Mouse (Mus musculus): Measurements from ENCODE around the gene Soat2. TPM values are rescaled to one million over a fixed set of nuclear protein-coding genes. Genes with fewer than 3 reads are reported as not detected.

Gene Soat2
- total and polyA plus RNA-seq, 3 experiments: 0.28 to 10.4 (median 0.56) TPM

DNA sequence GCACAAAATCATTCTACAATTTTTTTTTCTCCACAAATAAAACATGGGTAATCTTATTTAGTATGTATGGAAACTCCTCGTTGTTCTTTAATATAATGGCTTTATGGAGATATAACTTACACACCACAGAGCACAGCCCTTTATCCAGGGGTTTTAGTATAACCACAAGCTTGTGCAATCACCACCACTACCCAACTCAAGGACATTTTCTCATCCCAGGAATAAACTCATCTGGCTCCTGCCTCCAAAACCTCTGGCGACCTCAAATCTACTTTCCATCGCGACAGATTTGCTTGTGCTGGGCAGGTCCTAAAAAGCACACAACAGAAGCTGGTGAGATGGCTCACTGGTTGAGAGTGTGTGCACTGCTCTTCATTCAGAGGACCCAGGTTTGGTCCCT is 43.3 kb downstream of the Soat2 start:
- DNase-seq (ENCODE audit: extremely low read depth): no peak
- Histone ChIP-seq H3K4me2 (ENCODE audit: insufficient read depth, low read depth, poor library complexity, severe bottlenecking) (no peak overlapping the region), H3K79me2 (replicated peaks; ENCODE audit: control insufficient read depth, extremely low read depth, insufficient read depth, poor library complexity, severe bottlenecking) (no peaks in the 10 kb centered on the region), H3K27ac (ENCODE audit: insufficient read depth, low read depth) (no peak overlapping the region), H3K9ac (ENCODE audit: insufficient read depth, low read depth) (no peak overlapping the region), H3K36me3 (replicated peaks in 1 of 2; ENCODE audit: control insufficient read depth in 1 of 2, insufficient read depth in 1 of 2, low read length in 1 of 2) (no peaks in the 10 kb centered on the region), H3K27me3 (replicated peaks) (peaks cover 2% of the 10 kb centered on the region), H3K4me1 (ENCODE audit: control insufficient read depth in 1 of 2, insufficient read depth in 2 of 2) (peaks cover 13 to 54% of the 10 kb centered on the region in 2 experiments), H3K4me3 (replicated peaks in 1 of 3; ENCODE audit: low read depth in 2 of 3, low read length in 2 of 3, poor library complexity in 1 of 3) (no peak overlapping the region), H3K9me3 (replicated peaks; ENCODE audit: low read length) (no peaks in the 10 kb centered on the region)
- in situ Hi-C loops (cut with MboI; ENCODE audit: low pct_ligation_motif_present, low pct_unique_long_range_greater_than_20kb, low sequenced_read_pairs): no loop called here
- dilution Hi-C loops (cut with MboI; ENCODE audit: extremely low pct_ligation_motif_present, extremely low pct_unique_long_range_greater_than_20kb, low sequenced_read_pairs): no loop called here
- TF ChIP-seq GABPA (IDR thresholded peaks at IDR 0.05; ENCODE audit: insufficient replicate concordance, low read depth, low read length) (no peak), RCOR1 (conservative IDR thresholded peaks at IDR 0.05; ENCODE audit: low read depth, low read length) (no peak), ELF1 (IDR thresholded peaks at IDR 0.05; ENCODE audit: low read depth, low read length) (no peak), IRF4 (IDR thresholded peaks at IDR 0.05; ENCODE audit: low read depth, low read length) (no peak), NRF1 (IDR thresholded peaks at IDR 0.05; ENCODE audit: low read depth, low read length) (no peak), USF1 (IDR thresholded peaks at IDR 0.05; ENCODE audit: low read depth, low read length) (no peak), MAFK (IDR thresholded peaks at IDR 0.05; ENCODE audit: insufficient replicate concordance, low read length) (no peak), JUN (IDR thresholded peaks at IDR 0.05; ENCODE audit: insufficient read depth, low read depth, low read length) (no peak), CHD2 (IDR thresholded peaks at IDR 0.05; ENCODE audit: low read length) (no peak), EP300 (IDR thresholded peaks at IDR 0.05; ENCODE audit: low read length) (no peak), MXI1 (IDR thresholded peaks at IDR 0.05; ENCODE audit: low read depth, low read length) (no peak), UBTF (IDR thresholded peaks at IDR 0.05; ENCODE audit: low read depth, low read length) (no peak)

DNA sequence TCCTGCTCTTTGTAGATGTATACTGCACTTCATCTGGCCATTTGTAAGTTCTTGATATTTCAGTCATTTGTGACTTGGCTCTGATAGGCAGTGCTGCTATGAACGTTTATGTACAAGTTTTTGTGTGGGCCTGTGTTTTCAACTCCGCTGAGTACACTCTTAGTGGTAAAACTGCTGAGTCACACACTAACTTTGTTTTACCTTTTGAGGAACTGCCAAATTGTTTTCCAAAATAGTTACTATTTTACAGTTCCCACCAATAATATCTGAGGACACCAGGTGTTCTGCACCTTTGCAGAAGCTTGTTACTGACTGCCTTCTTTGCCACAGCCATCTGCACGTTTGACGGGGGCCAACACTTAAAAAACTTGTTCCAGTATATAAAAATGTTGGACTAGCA is 44.1 kb downstream of the Soat2 start:
- dilution Hi-C loops (cut with MboI; ENCODE audit: extremely low pct_ligation_motif_present, extremely low pct_unique_long_range_greater_than_20kb, low sequenced_read_pairs) (no loop called here), in situ Hi-C loops (cut with MboI; ENCODE audit: low pct_ligation_motif_present, low pct_unique_long_range_greater_than_20kb, low sequenced_read_pairs) (no loop called here)
- DNase-seq (ENCODE audit: extremely low read depth): no peak
- H3K4me1 ChIP-seq (ENCODE audit: control insufficient read depth in 1 of 2, insufficient read depth in 2 of 2): peaks cover 9 to 46% of the 10 kb centered on the region in 2 experiments
- no peak for TF ChIP-seq BHLHE40 (IDR thresholded peaks at IDR 0.05; ENCODE audit: low read depth, low read length)
- TF ChIP-seq MAFK (IDR thresholded peaks at IDR 0.05; ENCODE audit: insufficient replicate concordance, low read length): peak; percentile 69; the same call in 1 of the 2 replicates
- no peak for TF ChIP-seq POLR2AphosphoS2 (IDR thresholded peaks at IDR 0.05; ENCODE audit: low read depth, low read length)
- no peak for TF ChIP-seq CHD2 (IDR thresholded peaks at IDR 0.05; ENCODE audit: low read length)
- TF ChIP-seq GABPA (IDR thresholded peaks at IDR 0.05; ENCODE audit: insufficient replicate concordance, low read depth, low read length): no peak
- no peak for TF ChIP-seq KAT2A (IDR thresholded peaks at IDR 0.05; ENCODE audit: insufficient replicate concordance, low read length)
- H3K9me3 ChIP-seq (replicated peaks; ENCODE audit: low read length): no peaks in the 10 kb centered on the region
- H3K36me3 ChIP-seq (replicated peaks in 1 of 2; ENCODE audit: control insufficient read depth in 1 of 2, insufficient read depth in 1 of 2, low read length in 1 of 2): no peaks in the 10 kb centered on the region
- no peak overlapping the region for H3K4me3 ChIP-seq (replicated peaks in 1 of 3; ENCODE audit: low read depth in 2 of 3, low read length in 2 of 3, poor library complexity in 1 of 3)
- H3K9ac ChIP-seq (ENCODE audit: insufficient read depth, low read depth): no peak overlapping the region
- no peak overlapping the region for H3K27ac ChIP-seq (ENCODE audit: insufficient read depth, low read depth)
- no peak overlapping the region for H3K4me2 ChIP-seq (ENCODE audit: insufficient read depth, low read depth, poor library complexity, severe bottlenecking)
- no peaks in the 10 kb centered on the region for H3K27me3 ChIP-seq (replicated peaks)
- no peaks in the 10 kb centered on the region for H3K79me2 ChIP-seq (replicated peaks; ENCODE audit: control insufficient read depth, extremely low read depth, insufficient read depth, poor library complexity, severe bottlenecking)

Data from CH12.LX (cell line).